Mouse (Mus musculus): Measurements from ENCODE around the gene Ccnf.

- TF ChIP-seq GATA1 (IDR thresholded peaks at IDR 0.05; ENCODE audit: low read depth, low read length), result no peak
- TF ChIP-seq POLR2AphosphoS2 (IDR thresholded peaks at IDR 0.05; ENCODE audit: low read length), result no peak
- no peak for TF ChIP-seq EP300 (IDR thresholded peaks at IDR 0.05; ENCODE audit: low read depth in 1 of 2, low read length in 2 of 2)
- no peak for TF ChIP-seq POLR2A (IDR thresholded peaks at IDR 0.05; ENCODE audit: control insufficient read depth in 1 of 2, insufficient read depth in 1 of 2, low read depth in 1 of 2, low read length in 2 of 2, poor library complexity in 1 of 2)
- TF ChIP-seq CTCF (IDR thresholded peaks at IDR 0.05 in 2 of 3, conservative IDR thresholded peaks at IDR 0.05 in 1 of 3; ENCODE audit: control insufficient read depth in 1 of 3, insufficient read depth in 1 of 3, low read depth in 2 of 3, low read length in 3 of 3, poor library complexity in 1 of 3, severe bottlenecking in 1 of 3), result no peak
- TF ChIP-seq MAZ (IDR thresholded peaks at IDR 0.05; ENCODE audit: low read depth, low read length), result no peak
- TF ChIP-seq MYC (IDR thresholded peaks at IDR 0.05; ENCODE audit: low read depth, low read length), result no peak
- no peak for TF ChIP-seq MAX (IDR thresholded peaks at IDR 0.05; ENCODE audit: low read length)
Measured at GRCm38 (mm10) chr17:24285680-24286079, 34.4 kb upstream of the Ccnf start.
